Mouse (Mus musculus) CD4-positive helper T cell, adult 2 months (primary cell): ENCODE data around the gene Kat2a.

ENCODE experiments used
- DNase-seq: peaks from one replicate; pipeline ENCODE4 v3.0.0-alpha.2; 2012; ENCODE audit warnings: low read depth, missing footprints, low spot score

The Kat2a gene

DNA sequence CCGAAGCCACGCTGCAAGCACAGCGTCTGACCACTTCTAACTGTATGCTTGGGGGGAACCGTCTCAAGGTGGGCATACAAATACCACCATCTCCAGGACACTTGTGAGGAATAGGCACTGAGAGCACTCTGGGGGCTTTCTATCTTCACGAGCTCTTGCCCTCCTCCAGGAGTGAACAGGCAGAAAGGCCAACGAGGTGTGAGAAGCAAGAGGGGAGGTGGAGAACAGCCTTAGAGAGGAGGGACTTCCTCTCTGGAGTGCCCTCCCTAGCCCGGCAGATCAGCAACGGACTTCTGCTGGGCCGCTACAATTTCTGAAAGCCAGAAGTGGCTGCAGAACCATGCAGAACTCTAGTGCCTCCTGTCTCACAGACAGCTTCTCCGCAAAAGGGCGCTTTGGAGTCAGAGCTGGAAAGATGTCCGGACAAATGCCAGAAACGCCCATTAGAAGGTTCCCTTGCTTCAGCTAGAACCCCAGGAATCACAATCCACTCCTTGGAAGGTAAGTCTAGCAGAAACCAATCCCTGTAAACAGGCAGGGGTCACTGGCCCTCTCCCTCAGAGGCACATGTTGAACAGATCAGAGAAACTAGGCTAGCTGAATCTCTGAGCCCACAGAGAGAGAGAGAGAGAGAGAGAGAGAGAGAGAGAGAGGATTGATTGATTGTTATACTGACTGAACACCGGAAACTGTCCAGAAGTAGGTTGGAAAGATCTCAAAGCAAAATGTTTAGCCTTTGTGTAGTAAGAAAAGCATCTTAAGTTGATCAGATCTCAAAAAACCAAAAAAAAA is 23.9 kb upstream of the Kat2a start:
- peak; percentile 46 for DNase-seq

DNA sequence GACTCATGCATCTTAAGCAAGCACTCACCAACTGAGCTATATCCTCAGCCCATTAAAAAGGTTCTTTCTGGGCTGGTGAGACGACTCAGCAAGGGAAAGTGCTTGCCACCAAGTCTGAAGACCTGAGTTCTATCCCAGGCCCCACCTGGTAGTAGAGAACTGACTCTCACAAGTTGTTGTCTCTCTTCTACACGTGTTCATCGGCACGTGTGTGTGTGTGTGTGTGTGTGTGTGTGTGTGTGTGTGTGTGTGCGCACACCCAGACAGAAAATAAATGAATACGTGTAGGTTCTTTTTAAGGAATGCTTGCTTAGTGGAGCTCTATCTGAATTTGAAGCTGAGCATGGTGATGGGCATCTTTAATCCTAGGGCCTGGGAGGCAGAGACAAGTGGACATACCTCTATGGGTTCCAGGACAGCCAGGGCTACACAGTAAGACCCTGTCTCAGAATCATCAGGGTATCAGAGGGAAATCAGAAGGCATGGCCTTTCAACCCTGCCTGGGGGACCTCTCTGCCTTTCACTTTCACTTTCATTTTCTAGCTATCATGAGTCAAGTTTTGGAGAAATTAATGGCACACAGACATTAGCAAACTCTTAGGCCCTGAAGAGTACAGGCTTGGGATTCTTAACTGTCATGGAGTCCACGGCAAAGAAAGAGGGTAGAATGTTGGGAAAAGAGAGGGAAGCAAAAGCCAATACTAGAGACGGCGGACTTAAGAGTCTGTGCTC is 23.0 kb upstream of the Kat2a start:
- peak; percentile 68 for DNase-seq

DNA sequence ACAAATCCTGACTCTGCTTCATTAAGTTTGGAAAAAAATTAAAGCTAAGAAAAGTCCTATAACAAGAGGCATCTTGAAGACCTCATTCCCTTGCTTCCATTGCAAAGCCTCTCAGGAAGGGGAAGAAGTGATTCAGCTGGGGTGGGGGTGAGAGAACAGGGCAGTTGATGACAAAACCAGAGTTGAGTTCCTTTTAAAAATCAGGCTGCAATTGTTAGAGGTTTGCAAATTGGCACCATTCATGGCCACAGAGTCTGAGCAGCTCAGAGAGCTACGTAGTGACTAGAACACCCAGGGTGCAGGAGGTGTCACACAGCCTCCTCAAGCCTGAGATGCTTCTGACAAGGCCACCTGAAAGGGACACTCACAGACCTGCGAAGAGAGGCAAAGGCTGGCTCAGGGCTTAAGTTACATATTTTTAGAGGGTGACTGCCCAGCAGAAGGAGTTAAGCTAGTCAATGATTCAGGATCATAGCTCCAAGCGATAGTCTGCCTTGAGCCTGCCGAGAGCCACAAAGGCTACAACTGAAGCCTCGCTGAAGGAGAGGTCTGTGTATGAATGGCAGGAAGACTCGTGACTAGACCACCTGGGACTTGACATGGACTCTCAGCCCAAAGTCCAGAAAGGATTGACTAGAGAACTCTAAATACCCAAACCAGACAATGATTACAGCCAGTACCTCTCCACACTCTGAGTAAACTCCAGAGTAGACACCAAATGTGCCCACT is 18.4 kb upstream of the Kat2a start:
- no peak for DNase-seq

DNA sequence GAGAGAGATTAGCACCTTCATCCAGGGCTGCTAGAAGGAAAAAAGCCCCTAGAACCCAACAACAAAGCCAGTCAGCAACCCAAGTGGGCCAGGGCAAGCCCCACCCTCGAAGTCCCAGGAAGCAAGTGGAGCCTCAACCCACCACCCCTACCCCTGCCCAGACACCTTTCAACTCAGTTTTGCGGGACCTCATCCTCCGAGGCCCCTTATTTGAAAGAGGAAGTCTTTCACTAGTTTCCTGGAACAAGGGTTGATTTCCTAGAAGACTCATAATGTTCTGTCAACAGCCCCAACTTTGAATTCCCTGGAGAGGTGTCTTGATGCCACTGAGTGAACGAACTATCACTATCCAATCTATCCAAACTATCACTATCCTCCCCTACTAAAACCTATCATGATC is 17.7 kb upstream of the Kat2a start:
- DNase-seq = no peak

DNA sequence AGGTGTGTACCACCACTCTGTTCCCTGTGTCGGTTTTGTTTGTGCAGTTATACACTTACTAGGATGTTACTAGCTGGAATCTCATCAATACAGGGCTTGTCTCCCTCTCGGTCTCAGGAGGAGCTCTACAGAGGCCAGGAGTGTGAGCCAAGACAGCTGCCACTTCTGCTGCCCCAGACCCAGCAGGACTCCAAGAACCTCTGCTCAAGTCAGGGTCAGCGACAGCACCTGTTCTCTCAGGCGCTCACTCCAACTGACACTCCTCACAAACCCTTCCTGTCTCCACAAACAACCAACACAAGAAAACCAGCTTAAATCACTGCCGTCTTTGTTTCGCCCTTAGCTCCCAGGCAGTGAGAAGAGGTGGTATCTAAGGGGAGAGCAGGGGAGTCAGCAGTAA is 16.3 kb upstream of the Kat2a start:
- DNase-seq = no peak

DNA sequence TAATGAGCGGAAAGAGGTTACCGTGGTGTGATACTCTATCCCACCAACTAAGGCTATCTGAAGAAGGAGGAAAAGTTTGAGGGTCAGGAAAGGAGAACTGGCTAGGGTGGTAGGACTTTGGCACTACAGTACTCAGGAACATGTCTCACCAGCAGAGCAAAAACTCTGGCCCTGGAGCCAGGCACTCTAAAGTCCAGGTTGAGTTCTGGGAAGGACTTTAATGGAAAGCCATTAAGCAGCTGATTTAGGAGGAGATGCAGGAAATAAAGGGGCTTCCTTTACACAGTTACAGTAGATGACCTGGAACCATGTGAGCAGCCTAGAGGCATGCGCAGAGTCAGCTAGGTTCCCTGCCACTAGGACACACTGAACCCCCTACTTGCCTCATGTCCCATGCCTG is 14.9 kb upstream of the Kat2a start:
- DNase-seq = no peak

DNA sequence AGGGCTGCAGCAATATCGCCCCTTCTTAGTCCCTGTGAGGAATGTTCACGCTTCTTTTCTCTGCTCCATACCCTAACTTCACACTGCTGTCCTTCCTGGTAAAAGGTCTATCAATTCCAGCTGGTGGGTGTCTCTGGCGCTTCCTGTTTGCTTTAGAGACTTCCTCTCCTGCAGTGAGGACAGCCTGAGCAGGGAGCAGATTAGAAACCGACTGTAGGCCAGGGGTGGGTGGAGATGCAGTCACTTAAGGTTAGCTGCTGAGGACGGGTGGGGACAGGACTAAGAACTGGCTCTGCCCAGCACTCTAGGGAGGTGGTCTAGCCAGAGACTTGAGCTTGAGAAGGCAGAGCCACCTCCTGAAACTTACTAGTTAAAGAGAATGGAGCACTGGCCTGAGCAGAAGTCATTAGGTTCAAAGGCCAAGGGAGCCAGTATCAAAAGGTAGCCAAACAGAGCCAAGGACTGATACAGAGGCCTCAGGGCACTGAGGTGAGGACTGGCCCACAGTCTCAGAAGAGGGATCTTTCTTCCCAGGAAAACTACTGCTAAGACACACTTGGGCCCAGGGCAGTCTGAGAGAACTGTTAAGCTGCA is 12.8 kb upstream of the Kat2a start:
- no peak for DNase-seq

DNA sequence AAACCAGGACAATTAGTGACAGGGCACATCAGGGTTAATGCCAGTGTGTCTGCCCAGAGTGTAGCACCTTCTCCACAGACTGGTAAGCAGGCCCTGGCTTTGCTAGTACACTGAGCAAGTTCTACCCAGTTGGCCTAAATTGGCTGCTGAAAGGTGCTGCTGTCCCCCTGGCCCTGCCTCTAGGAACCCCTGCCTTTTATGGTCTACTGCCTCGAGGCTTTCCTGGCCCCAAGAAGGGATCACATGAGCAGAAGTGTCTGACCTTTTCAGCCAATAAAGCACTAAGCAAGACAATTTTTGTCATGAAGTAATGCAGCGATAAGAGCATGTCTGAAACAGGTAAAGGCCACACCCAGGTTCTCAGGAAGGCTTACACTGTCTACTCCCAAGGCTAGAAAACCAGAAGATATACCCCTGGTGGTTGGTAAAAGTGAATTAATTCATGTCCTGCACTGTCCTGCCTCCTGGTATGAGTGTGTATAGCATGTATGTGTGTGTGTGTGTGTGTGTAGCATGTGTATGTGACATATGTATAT is 10.3 kb upstream of the Kat2a start:
- no peak for DNase-seq

DNA sequence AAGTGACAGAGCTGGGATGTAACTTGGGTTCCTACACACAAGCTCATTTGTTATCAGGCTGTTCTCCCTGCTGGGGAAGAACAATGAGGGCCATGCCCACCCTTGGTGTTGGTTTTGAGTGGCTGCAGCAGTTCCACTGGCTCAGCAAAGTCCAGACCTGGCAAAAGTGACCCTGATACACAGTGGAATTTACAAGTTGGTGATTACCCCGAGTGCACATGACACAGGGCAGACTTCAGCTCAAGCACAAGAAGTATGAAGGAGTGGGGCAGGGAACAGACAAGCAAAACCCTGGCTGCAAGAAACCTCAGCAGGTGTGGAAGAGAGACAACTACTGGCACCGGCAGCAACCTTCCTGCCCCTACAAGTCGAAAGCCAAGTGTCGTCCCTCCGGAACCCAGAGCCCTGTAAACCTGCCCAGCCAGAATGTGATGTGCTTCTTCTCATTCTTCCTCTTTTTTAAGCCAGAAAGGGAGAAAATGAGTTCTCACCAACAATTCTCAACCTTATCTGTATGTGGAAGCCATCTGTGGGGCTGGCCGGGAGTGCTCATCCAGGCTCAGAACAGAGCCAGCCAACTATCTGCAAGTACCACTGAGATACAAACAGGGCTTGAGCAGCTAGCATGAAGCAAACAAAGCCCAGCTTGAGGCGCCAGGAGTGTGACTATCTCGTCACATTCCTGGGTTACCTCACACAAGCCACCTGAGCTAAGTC is 9.7 kb upstream of the Kat2a start:
- no peak for DNase-seq

DNA sequence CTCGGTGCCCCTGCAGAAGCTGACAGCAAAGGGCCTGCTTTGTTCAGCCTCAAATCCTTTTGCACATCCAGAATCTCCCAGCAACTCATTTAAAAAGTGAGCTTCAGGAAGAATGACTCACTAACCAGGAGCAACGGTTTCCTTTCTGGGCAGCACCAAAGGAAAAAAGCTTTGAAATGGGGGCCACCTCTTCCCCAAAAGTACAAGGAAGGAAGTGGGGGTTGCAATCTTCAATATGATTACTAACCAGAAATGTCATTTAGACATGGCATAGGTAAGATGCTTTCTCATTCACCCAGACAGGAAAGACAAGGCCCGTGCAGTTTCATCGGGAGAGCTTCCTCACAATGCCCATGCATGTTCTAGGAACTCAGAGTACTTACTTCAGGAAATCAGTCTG is 9.0 kb upstream of the Kat2a start:
- DNase-seq = no peak

DNA sequence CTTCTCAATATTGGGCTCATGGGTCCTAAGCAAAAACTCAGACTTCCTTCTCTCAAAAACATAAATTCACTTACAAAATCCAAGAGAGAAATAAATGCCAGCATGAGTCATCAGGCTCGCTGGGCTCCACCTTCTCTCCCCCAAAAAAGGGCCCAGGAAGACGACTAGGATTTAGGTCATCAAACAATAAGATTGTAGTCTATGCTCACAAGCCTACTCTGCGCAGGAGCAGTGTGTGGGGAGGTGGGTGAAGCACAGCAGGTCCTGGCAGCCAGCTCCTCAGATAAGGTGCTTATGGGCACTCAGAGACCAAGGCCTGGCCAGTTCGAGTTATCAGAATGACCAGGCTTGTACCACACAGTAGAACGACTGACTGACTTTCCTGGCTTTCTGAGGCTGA is 8.1 kb upstream of the Kat2a start:
- DNase-seq = no peak

DNA sequence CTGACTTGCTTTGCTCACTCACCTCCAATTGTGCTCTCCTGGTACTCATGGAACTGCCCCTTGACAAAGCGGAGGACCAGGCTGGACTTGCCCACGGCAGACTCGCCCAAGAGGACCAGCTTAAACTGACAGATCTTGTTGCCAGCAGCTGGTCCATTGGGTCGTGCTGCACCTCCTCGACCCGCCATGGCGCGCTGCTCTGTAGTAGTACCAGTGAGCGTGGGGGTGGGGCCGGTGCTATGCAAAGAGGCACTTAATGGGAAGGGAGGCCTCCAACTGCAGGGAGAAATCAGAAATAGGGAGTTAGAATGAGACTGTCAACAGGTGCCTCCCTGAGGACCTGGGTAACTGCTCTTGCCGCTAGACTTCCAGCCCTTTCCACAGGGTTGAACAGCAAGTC is 7.6 kb upstream of the Kat2a start:
- DNase-seq = no peak

DNA sequence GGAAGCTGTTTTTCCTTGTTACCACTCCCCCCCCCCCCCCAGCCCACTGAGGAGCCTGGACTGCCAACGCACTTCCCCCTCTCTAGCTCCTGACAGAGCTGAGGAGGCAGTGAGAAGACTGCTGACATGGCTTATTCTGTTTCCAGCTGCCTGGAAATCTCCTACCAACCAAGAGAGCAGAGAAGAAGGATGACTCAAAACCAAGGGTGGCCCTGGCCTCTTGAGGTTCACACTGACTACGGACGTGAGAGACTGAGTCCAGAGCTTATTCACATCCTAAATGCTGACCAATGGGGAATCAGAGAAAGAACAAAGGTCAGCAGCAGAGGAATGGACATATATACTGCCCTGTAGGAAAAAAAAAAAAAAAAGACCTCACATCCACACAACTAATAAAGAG is 7.0 kb upstream of the Kat2a start:
- DNase-seq = no peak

DNA sequence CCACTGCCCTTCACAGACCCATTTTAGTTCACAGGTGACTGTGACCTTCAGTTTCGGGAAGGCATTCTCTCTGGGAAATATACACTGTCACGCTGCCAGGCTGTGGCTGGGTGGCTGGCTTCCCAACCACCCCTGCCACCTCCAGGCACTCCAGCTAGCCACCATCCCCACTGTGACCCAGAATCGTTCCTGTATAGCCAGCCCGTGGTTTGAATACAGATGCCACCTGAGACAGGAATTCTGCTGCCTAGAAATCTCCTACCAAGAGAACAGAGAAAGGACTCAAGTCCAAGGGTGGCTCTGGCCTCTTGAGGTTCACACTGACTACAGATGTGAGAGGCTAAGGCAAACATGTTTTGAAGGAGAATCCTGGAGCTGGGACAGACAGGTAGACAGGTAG is 6.6 kb upstream of the Kat2a start:
- no peak for DNase-seq

DNA sequence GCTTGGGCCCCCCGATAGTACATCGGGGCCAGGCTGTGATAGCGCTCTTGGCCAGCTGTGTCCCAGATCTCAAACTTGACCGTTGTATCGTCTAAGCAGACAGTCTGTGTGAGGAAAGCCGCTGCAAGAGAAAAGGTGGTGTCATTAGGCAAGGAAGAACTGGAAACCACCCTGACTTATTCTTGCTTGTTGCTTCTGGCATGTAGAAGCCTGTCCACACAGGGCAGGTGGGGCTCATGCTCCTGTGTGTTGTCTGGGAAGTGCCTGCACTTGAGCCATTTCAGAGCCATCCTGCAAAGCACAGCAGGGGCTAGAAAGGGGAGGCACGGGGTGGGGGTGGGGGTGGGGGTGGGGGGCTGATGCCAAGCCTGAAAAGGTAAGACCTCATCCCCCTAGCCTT is 6.2 kb upstream of the Kat2a start:
- DNase-seq = no peak

DNA sequence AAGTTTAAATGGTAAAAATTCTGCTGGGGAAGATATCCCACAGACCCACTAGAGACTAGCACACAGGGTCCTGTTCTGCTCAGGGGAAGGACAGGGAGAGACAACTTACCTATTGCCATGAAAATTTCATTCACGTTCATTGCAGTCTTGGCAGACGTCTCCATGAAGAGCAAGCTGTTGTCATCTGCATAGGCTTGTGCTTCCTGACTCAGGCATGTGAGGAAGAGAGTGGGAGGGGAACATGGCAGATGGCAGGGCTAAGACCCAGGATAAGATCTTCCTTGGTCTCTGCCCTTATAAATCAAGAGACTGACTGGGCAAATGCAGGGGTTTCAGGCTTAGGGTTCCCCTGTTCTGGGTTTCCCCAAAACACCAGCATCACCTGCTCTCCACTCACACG is 4.4 kb upstream of the Kat2a start:
- no peak for DNase-seq

DNA sequence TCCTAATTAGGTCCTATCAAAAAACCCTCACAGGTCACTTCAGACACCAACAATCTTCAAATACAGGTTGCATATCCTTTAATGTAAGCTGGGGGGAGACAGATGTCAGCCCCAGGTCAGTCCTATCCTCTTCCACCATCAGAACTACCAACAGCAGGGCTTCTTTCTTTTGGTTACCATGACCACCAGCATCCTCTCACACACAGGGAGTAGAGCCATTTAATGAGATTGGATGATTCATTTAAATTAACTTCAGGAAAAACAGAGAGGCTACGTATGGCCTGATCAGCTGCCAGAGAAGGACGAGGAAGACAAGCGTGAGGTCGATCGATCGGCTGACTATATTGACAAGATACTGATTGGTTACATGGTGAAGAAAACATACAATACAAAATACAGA is 2.7 kb upstream of the Kat2a start:
- no peak for DNase-seq

DNA sequence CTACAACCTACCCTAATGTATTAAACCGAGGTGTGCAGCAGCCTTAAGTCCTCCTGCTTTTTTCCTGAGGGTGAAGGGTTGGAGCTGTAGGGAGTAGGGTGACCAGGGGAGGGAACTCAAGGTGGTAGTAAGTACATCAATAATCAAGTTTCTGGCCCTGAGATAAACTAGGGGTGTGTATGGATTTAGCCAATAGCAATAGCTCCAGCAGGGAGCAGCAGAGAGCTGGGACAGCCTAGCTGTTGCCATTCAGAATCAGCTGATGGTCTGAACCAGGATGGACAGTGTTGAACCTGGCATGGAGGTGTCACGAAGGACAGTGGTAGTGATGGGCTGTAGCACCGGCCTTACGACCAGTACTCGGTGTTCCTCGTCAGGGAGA is 2.3 kb upstream of the Kat2a start:
- peak; percentile 78 for DNase-seq

DNA sequence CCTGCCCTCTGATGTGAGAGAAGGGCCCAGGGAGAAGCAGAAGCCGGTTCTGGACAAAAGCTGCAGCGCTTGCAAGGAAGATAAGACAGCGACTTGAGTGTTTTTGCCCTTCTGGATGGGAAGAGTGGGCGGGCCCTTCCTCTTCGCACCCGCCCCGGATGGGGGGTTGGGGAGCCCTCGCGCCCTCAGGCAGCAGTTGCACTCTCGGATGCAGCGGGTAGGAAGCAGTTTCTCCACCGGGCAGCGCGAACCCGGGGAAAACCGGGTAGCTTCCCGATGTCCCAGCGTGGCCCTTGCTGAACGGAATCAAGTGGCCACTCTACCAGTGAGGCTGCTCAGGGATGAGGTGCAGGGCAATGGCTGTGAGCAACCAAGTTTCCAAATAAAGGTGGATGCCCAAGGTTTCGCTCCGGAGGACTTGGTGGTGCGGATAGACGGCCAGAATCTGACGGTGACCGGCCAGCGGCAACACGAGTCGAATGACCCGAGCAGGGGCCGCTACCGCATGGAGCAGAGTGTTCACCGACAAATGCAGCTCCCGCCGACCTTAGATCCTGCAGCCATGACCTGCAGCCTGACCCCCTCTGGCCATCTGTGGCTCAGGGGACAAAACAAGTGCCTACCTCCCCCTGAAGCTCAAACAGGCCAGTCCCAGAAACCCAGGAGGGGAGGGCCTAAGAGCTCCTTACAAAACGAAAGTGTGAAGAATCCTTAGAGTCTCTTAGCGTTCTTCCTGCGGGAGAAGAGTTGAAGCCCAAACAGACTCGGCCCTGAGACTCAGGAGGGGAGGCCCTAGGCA is 1.7 kb upstream of the Kat2a start, which contains the start of gene Hspb9:
Hspb9 (plus strand) TSS at position 116 of the 799 bp plus-strand sequence.
- DNase-seq = peak; percentile 84

DNA sequence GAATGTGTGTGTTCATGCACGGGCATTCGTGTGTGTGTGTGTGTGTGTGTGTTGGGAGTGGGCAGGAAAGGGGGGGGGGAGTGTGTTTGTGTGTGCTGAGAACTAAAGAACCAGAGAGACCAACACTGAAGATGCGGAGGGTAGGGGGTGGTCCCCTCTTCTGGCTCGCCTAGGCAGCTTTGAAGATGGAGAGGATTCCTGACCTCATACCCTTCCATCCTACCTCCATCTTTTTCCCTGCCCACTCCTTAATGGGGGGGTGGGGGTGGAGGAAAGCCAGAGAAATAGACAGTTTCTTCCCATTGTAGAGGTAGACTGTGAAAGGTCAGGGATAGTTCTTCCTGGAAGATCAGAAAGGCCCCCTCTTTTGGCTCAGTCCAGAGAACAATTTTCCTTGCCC is 909 bp upstream of the Kat2a start:
- no peak for DNase-seq
